Mouse (Mus musculus) bone marrow, adult 2 months (tissue): ENCODE results near the gene Tcf12.

ENCODE experiments used
- CTCF ChIP-seq: fragments of 200-500 bp; IDR thresholded peaks from 2 replicates; pipeline ENCODE4 v1.5.1; 2011; ENCODE audit warnings: low read length, control low read depth; ENCODE audit not compliant: control insufficient read depth, insufficient read depth
- POLR2A ChIP-seq: fragments of 200-500 bp; IDR thresholded peaks from 2 replicates; pipeline ENCODE4 v1.6.1; 2011; ENCODE audit warnings: low read depth, mild to moderate bottlenecking, control low read depth, low read length, borderline replicate concordance; ENCODE audit not compliant: control insufficient read depth

- no peak for TF ChIP-seq CTCF
- TF ChIP-seq POLR2A = no peak
Observed at GRCm38 (mm10) chr9:72158392-72158791, 46.7 kb upstream of the Tcf12 start.
